Mouse (Mus musculus) heart, embryonic 15.5 days (tissue): ENCODE results near the gene Zdhhc14. TPM values are rescaled to one million over a fixed set of nuclear protein-coding genes. Genes with fewer than 3 reads are reported as not detected.

ENCODE experiments used
- ATAC-seq: fragments of 200-750 bp; cut with Nextera tagmentation; replicated peaks from 2 replicates; pipeline ENCODE4 v1.8.0; 2017; ENCODE audit warnings: low read depth, moderate TSS enrichment; ENCODE audit not compliant: insufficient number of reproducible peaks, insufficient read depth, low FRiP score
- H3K27ac ChIP-seq: fragments of 300-500 bp; sonication (generic); 2 replicates; pipeline ENCODE4 v1.5.1; 2015; ENCODE audit warnings: mild to moderate bottlenecking, inconsistent platforms
- H3K27me3 ChIP-seq: fragments of 300-500 bp; sonication (generic); 2 replicates; pipeline ENCODE4 v1.6.1; 2015; ENCODE audit warnings: inconsistent platforms
- H3K36me3 ChIP-seq: fragments of 300-500 bp; sonication (generic); 2 replicates; pipeline ENCODE4 v1.6.1; 2015; ENCODE audit warnings: mild to moderate bottlenecking, inconsistent platforms
- H3K4me1 ChIP-seq: fragments of 300-500 bp; sonication (generic); replicated peaks from 2 replicates; pipeline ENCODE4 v1.6.1; 2015; ENCODE audit warnings: inconsistent platforms
- H3K4me2 ChIP-seq: fragments of 300-500 bp; sonication (generic); 2 replicates; pipeline ENCODE4 v1.6.1; 2015; ENCODE audit warnings: inconsistent platforms, mild to moderate bottlenecking, moderate library complexity
- H3K4me3 ChIP-seq: fragments of 300-500 bp; sonication (generic); 2 replicates; pipeline ENCODE4 v1.5.1; 2015; ENCODE audit warnings: mild to moderate bottlenecking, inconsistent platforms
- H3K9ac ChIP-seq: fragments of 300-500 bp; sonication (generic); 2 replicates; pipeline ENCODE4 v1.6.1; 2015; ENCODE audit warnings: mild to moderate bottlenecking, inconsistent platforms
- H3K9me3 ChIP-seq: fragments of 300-500 bp; sonication (generic); replicated peaks from 2 replicates; pipeline ENCODE4 v1.6.1; 2016; ENCODE audit warnings: inconsistent platforms
- WGBS: fragments of 180-500 bp; shearing (Covaris S2); methylation state at CpG from one replicate; pipeline ENCODE4 v1.1.7; 2015; ENCODE audit warnings: mixed read lengths; 5-methylcytosine and 5-hydroxymethylcytosine counted together
- polyA plus RNA-seq: library from polyadenylated mRNA; unstranded; fragments of >200 nt; fragmentation: Nextera tagmentation; extraction: Ambion mirVana; gene quantifications from 2 replicates; pipeline ENCODE4 v1.2.1, GENCODE M21; 2015

The Zdhhc14 gene
- polyA plus RNA-seq, 1 experiment from 2014 or later: 1.3 TPM

GRCm38 (mm10) chr17:5488156-5488555 is 4.2 kb upstream of the Zdhhc14 start:
- Histone ChIP-seq H3K9me3 (no peaks in the 10 kb centered on the region), H3K27me3 (peaks cover 8% of the 10 kb centered on the region), H3K4me3 (no peak overlapping the region), H3K4me2 (no peak overlapping the region), H3K36me3 (no peaks in the 10 kb centered on the region), H3K9ac (no peak overlapping the region), H3K4me1 (peaks cover 8% of the 10 kb centered on the region), H3K27ac (no peak overlapping the region)
- WGBS: 56% methylated on average over 9 of the region's 9 CpGs
- no peak for ATAC-seq

- ATAC-seq: no peak
- H3K4me1 ChIP-seq: peaks cover 19% of the 10 kb centered on the region
- WGBS: 77% methylated on average over 3 of the region's 3 CpGs
These were observed 2.0 kb upstream of the Zdhhc14 start for GRCm38 (mm10) chr17:5490351-5490750.

GRCm38 (mm10) chr17:5491031-5491800 is 1.1 kb upstream of the Zdhhc14 start:
- ATAC-seq: peak; percentile 84
- peaks cover 21% of the 10 kb centered on the region for H3K27me3 ChIP-seq
- no peaks in the 10 kb centered on the region for H3K36me3 ChIP-seq
- no peaks in the 10 kb centered on the region for H3K9me3 ChIP-seq
- under 1% methylated on average over 29 of the region's 29 CpGs for WGBS
- peak overlapping the region; percentile 93 for H3K27ac ChIP-seq
- H3K4me3 ChIP-seq: peak overlapping the region; percentile 74
- H3K9ac ChIP-seq: peak overlapping the region; percentile 76
- peaks cover 19% of the 10 kb centered on the region for H3K4me1 ChIP-seq
- H3K4me2 ChIP-seq: peak overlapping the region; percentile 100

More at GRCm38 (mm10) chr17:5490351-5490750, 2.0 kb upstream of the Zdhhc14 start:
- Histone ChIP-seq H3K4me3 (no peak overlapping the region), H3K9me3 (no peaks in the 10 kb centered on the region), H3K36me3 (no peaks in the 10 kb centered on the region), H3K27me3 (peaks cover 21% of the 10 kb centered on the region), H3K9ac (no peak overlapping the region), H3K27ac (no peak overlapping the region), H3K4me2 (no peak overlapping the region)

- peaks cover 21% of the 10 kb centered on the region for H3K27me3 ChIP-seq
- H3K36me3 ChIP-seq: no peaks in the 10 kb centered on the region
- ATAC-seq: peak; percentile 39
- no peaks in the 10 kb centered on the region for H3K9me3 ChIP-seq
- H3K27ac ChIP-seq: peak overlapping the region; percentile 93
- peak overlapping the region; percentile 74 for H3K4me3 ChIP-seq
- H3K4me2 ChIP-seq: peak overlapping the region; percentile 100
- H3K4me1 ChIP-seq: peaks cover 19% of the 10 kb centered on the region
- H3K9ac ChIP-seq: peak overlapping the region; percentile 76
- 0% methylated on average over 48 of the region's 48 CpGs for WGBS
These were observed 396 bp downstream of the Zdhhc14 start for GRCm38 (mm10) chr17:5492746-5493160.

GRCm38 (mm10) chr17:5493161-5493771 is 909 bp downstream of the Zdhhc14 start:
- Histone ChIP-seq H3K27ac (peak overlapping the region; percentile 93; the same call in 1 of the 2 replicates), H3K36me3 (no peaks in the 10 kb centered on the region), H3K9ac (peak overlapping the region; percentile 76), H3K9me3 (no peaks in the 10 kb centered on the region), H3K4me1 (peaks cover 19% of the 10 kb centered on the region), H3K4me2 (peak overlapping the region; percentile 100), H3K4me3 (peak overlapping the region; percentile 74), H3K27me3 (peaks cover 18% of the 10 kb centered on the region)
- 2% methylated on average over 51 of the region's 53 CpGs for WGBS
- no peak for ATAC-seq

- Histone ChIP-seq H3K27ac (no peak overlapping the region), H3K9me3 (no peaks in the 10 kb centered on the region)
- 32% methylated on average over 4 of the region's 4 CpGs for WGBS
These were observed 1.5 kb downstream of the Zdhhc14 start for GRCm38 (mm10) chr17:5493809-5494208.

GRCm38 (mm10) chr17:5494832-5495231 is 2.5 kb downstream of the Zdhhc14 start:
- no peak for ATAC-seq
- 89% methylated on average over 7 of the region's 7 CpGs for WGBS
- H3K4me1 ChIP-seq: peaks cover 19% of the 10 kb centered on the region
- H3K27ac ChIP-seq: no peak overlapping the region
- H3K36me3 ChIP-seq: no peaks in the 10 kb centered on the region
- no peaks in the 10 kb centered on the region for H3K9me3 ChIP-seq
- H3K27me3 ChIP-seq: peaks cover 13% of the 10 kb centered on the region
- H3K9ac ChIP-seq: no peak overlapping the region
- no peak overlapping the region for H3K4me3 ChIP-seq
- H3K4me2 ChIP-seq: no peak overlapping the region; the same call in 1 of the 2 replicates

More at GRCm38 (mm10) chr17:5493809-5494208, 1.5 kb downstream of the Zdhhc14 start:
- no peak for ATAC-seq
- Histone ChIP-seq H3K36me3 (no peaks in the 10 kb centered on the region), H3K4me3 (peak overlapping the region; percentile 74), H3K4me1 (peaks cover 19% of the 10 kb centered on the region), H3K9ac (peak overlapping the region; percentile 76), H3K4me2 (peak overlapping the region; percentile 100), H3K27me3 (peaks cover 18% of the 10 kb centered on the region)

GRCm38 (mm10) chr17:5497695-5498094 is 5.3 kb downstream of the Zdhhc14 start:
- Histone ChIP-seq H3K4me1 (peaks cover 12% of the 10 kb centered on the region), H3K4me2 (no peak overlapping the region), H3K27ac (no peak overlapping the region), H3K36me3 (no peaks in the 10 kb centered on the region), H3K9me3 (no peaks in the 10 kb centered on the region), H3K27me3 (peaks cover 13% of the 10 kb centered on the region), H3K4me3 (no peak overlapping the region), H3K9ac (no peak overlapping the region)
- WGBS: 76% methylated on average over 8 of the region's 8 CpGs
- ATAC-seq: no peak

GRCm38 (mm10) chr17:5498996-5499395 is 6.6 kb downstream of the Zdhhc14 start:
- no peak overlapping the region for H3K9ac ChIP-seq

GRCm38 (mm10) chr17:5503981-5504760 is 11.8 kb downstream of the Zdhhc14 start:
- 69% methylated on average over 8 of the region's 8 CpGs for WGBS

More at GRCm38 (mm10) chr17:5498996-5499395, 6.6 kb downstream of the Zdhhc14 start:
- peaks cover 8% of the 10 kb centered on the region for H3K27me3 ChIP-seq
- ATAC-seq: no peak
- H3K4me3 ChIP-seq: no peak overlapping the region
- no peaks in the 10 kb centered on the region for H3K9me3 ChIP-seq
- H3K4me1 ChIP-seq: peaks cover 3% of the 10 kb centered on the region; the same call in 1 of the 2 replicates
- no peaks in the 10 kb centered on the region for H3K36me3 ChIP-seq
- 81% methylated on average over 4 of the region's 4 CpGs for WGBS
- no peak overlapping the region for H3K27ac ChIP-seq
- no peak overlapping the region for H3K4me2 ChIP-seq

GRCm38 (mm10) chr17:5504969-5505368 is 12.6 kb downstream of the Zdhhc14 start:
- ATAC-seq: no peak
- Histone ChIP-seq H3K9ac (no peak overlapping the region), H3K27ac (no peak overlapping the region), H3K9me3 (no peaks in the 10 kb centered on the region), H3K36me3 (no peaks in the 10 kb centered on the region), H3K4me2 (no peak overlapping the region), H3K4me3 (no peak overlapping the region), H3K27me3 (no peaks in the 10 kb centered on the region), H3K4me1 (peaks cover 12% of the 10 kb centered on the region)
- WGBS: 78% methylated on average over 4 of the region's 4 CpGs

More at GRCm38 (mm10) chr17:5503981-5504760, 11.8 kb downstream of the Zdhhc14 start:
- Histone ChIP-seq H3K4me3 (no peak overlapping the region), H3K4me2 (no peak overlapping the region), H3K36me3 (no peaks in the 10 kb centered on the region), H3K9me3 (no peaks in the 10 kb centered on the region), H3K9ac (no peak overlapping the region), H3K27me3 (no peaks in the 10 kb centered on the region), H3K4me1 (peaks cover 12% of the 10 kb centered on the region), H3K27ac (no peak overlapping the region)
- ATAC-seq: no peak
